22 mouse cellular contexts compared by ENCODE assay signal in the genomic region with DNA sequence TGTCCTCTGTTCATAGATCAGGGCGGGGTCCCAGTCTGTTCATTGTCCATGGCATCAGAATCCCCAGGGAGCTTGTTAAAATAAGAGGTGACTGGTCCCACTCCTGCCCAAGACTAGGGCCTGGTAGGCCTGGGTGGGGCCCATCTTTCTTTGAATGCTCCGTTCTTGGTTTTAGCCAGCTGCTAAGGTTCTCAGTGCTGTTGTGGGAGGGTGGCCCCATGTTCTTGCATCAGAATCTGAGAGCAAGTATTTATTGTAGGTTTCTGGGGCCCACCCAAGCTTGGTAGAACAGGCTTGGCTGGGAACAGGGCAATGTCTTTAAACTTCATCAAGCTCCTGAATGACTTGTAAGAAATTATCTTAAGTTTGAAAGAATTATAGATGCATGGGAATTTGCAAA.
DNase-seq lines count a peak whose midpoint lies in the region; ATAC-seq and TF ChIP-seq lines count a peak whose summit lies in the region.
"Had no signal": no experiment of that assay in that cellular context is flagged by ENCODE, and none has a peak within 500 bp of the region (broad histone marks: within the 10 kb centered on the region; RNA-seq: fewer than 3 reads in every experiment).

No protein-coding gene starts in this region.

- WGBS in kidney, adult 2 months = 74% methylated on average over 2 of the region's 2 CpGs
- 76% methylated on average over 2 of the region's 2 CpGs for WGBS in neural tube, embryonic 15.5 days
- 44% methylated on average over 2 of the region's 2 CpGs for WGBS in intestine, postnatal 0 days

- no peak overlapping the region for H3K9ac ChIP-seq in neural tube, embryonic 15.5 days (replicated peaks)
- no peak overlapping the region for H3K9ac ChIP-seq in intestine, postnatal 0 days (ENCODE audit: low read depth, low read length)
- H3K9ac ChIP-seq: forebrain, embryonic 13.5 days; forebrain, postnatal 0 days; hindbrain, embryonic 12.5 days had no signal

- no peak overlapping the region for H3K4me3 ChIP-seq in kidney, adult 2 months (ENCODE audit: insufficient read depth, low read depth, low read length)
- H3K4me3 ChIP-seq in neural tube, embryonic 15.5 days (replicated peaks) = no peak overlapping the region
- H3K4me3 ChIP-seq in intestine, postnatal 0 days (ENCODE audit: low read depth, low read length) = no peak overlapping the region
- H3K4me3 ChIP-seq: embryonic facial prominence, embryonic 10.5 days; forebrain, embryonic 13.5 days; heart, embryonic 10.5 days; hindbrain, embryonic 12.5 days had no signal

- H3K4me1 ChIP-seq in kidney, adult 2 months (ENCODE audit: control insufficient read depth, insufficient read depth, low read length) = peaks cover 25% of the 10 kb centered on the region
- H3K4me1 ChIP-seq in neural tube, embryonic 15.5 days = peaks cover 3% of the 10 kb centered on the region; the same call in 1 of the 2 replicates
- peaks cover 7% of the 10 kb centered on the region; the same call in 1 of the 2 replicates for H3K4me1 ChIP-seq in intestine, postnatal 0 days (replicated peaks; ENCODE audit: control insufficient read depth, insufficient read depth, low read length)
- H3K4me1 ChIP-seq: forebrain, embryonic 13.5 days; hindbrain, embryonic 12.5 days had no signal

- H3K27ac ChIP-seq in kidney, adult 2 months (ENCODE audit: insufficient read depth, low read depth, low read length) = 0 out of 2 replicates have a peak overlapping the region, but pooled peaks have one; percentile 5
- peak overlapping the region; percentile 48; the same call in 1 of the 2 replicates for H3K27ac ChIP-seq in neural tube, embryonic 15.5 days (replicated peaks)
- H3K27ac ChIP-seq in intestine, postnatal 0 days (ENCODE audit: low read depth, low read length) = no peak overlapping the region
- H3K27ac ChIP-seq: embryonic facial prominence, embryonic 10.5 days; forebrain, embryonic 13.5 days; heart, embryonic 10.5 days; hindbrain, embryonic 12.5 days had no signal

- no peaks in the 10 kb centered on the region for H3K9me3 ChIP-seq in neural tube, embryonic 15.5 days (replicated peaks)
- no peaks in the 10 kb centered on the region for H3K9me3 ChIP-seq in intestine, postnatal 0 days (ENCODE audit: control insufficient read depth)
- H3K9me3 ChIP-seq: embryonic facial prominence, embryonic 10.5 days; forebrain, embryonic 13.5 days; heart, embryonic 10.5 days; hindbrain, embryonic 12.5 days had no signal

- no peaks in the 10 kb centered on the region for H3K36me3 ChIP-seq in kidney, adult 2 months (ENCODE audit: control insufficient read depth, insufficient read depth, low read length)
- no peaks in the 10 kb centered on the region for H3K36me3 ChIP-seq in neural tube, embryonic 15.5 days
- no peaks in the 10 kb centered on the region for H3K36me3 ChIP-seq in intestine, postnatal 0 days (ENCODE audit: control insufficient read depth, insufficient read depth)
- H3K36me3 ChIP-seq: embryonic facial prominence, embryonic 10.5 days; heart, embryonic 10.5 days; hindbrain, embryonic 12.5 days had no signal

- H3K4me2 ChIP-seq in neural tube, embryonic 15.5 days = no peak overlapping the region
- H3K4me2 ChIP-seq in intestine, postnatal 0 days (replicated peaks; ENCODE audit: low read depth) = no peak overlapping the region
- H3K4me2 ChIP-seq: forebrain, embryonic 13.5 days; hindbrain, embryonic 12.5 days had no signal

- no peak for TF ChIP-seq CTCF in kidney, adult 2 months (conservative IDR thresholded peaks at IDR 0.05; ENCODE audit: insufficient read depth, insufficient read length, low read depth, low read length)
- TF ChIP-seq CTCF in intestine, postnatal 0 days (IDR thresholded peaks at IDR 0.05; ENCODE audit: low read depth) = no peak

- no peak for ATAC-seq in neural tube, embryonic 15.5 days (ENCODE audit: low FRiP score)
- peak; percentile 62 for ATAC-seq in intestine, postnatal 0 days
- ATAC-seq: CD4-positive, CD25-positive, alpha-beta regulatory T cell, adult 4 months; forebrain, embryonic 13.5 days; forebrain, postnatal 0 days had no signal

- no peaks in the 10 kb centered on the region for H3K27me3 ChIP-seq in kidney, adult 2 months (replicated peaks; ENCODE audit: control insufficient read depth, insufficient read depth, low read length)
- no peaks in the 10 kb centered on the region for H3K27me3 ChIP-seq in neural tube, embryonic 15.5 days (replicated peaks)
- no peaks in the 10 kb centered on the region for H3K27me3 ChIP-seq in intestine, postnatal 0 days (replicated peaks; ENCODE audit: control insufficient read depth, insufficient read depth, low read length)
- H3K27me3 ChIP-seq: forebrain, embryonic 13.5 days; hindbrain, embryonic 12.5 days had no signal

- TF ChIP-seq POLR2A in kidney, adult 2 months (IDR thresholded peaks at IDR 0.05; ENCODE audit: low read depth, low read length) = no peak

- no peak for DNase-seq in kidney, adult 2 months
- DNase-seq in kidney, postnatal 25 days = no peak
- no peak for DNase-seq in neural tube, embryonic 10.5 days (ENCODE audit: extremely low spot score, low spot score)
- DNase-seq in T-cell, adult 2 months (ENCODE audit: low spot score) = no peak
- DNase-seq in right cerebral cortex, postnatal 4 days = no peak
- DNase-seq: adrenal gland, adult 2 months; adrenal gland, postnatal 25 days; B cell, adult 2 months; cerebellum, adult 2 months; cerebellum, postnatal 10 days; forebrain, postnatal 0 days; gastrocnemius, postnatal 25 days; heart, adult 11 months; heart, postnatal 10 days; heart, postnatal 4 days had no signal
